Mouse (Mus musculus): ENCODE results near the gene Ebf1. TPM values are rescaled to one million over a fixed set of nuclear protein-coding genes. Genes with fewer than 3 reads are reported as not detected.

Ebf1 gene
- total and polyA plus RNA-seq, 2 experiments from 2014 or later, result 8.1 to 10.4 TPM

DNA sequence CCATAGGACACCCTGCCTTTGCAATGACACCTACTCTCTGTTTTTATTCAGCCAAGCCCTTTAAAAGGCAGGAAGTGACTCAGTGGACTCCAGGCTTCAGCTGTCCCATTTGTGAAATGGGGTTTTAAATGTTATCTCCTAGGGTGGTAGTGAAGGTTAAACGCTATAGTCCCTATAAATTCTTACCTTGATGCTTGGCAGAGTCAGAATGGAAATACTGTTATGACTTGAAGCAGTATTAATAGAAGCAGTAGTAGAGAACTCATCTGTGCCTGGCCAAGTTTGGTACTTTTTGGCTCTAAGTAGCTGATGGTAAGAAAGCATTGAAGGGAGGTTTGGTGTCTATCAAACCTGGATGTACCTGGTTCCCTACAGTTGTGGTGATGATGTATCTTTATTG lies 19.1 kb downstream of the Ebf1 start:
- WGBS, result 54% methylated on average over 1 of the region's 1 CpGs
- no peak for ATAC-seq (ENCODE audit: insufficient read depth, low read depth)

DNA sequence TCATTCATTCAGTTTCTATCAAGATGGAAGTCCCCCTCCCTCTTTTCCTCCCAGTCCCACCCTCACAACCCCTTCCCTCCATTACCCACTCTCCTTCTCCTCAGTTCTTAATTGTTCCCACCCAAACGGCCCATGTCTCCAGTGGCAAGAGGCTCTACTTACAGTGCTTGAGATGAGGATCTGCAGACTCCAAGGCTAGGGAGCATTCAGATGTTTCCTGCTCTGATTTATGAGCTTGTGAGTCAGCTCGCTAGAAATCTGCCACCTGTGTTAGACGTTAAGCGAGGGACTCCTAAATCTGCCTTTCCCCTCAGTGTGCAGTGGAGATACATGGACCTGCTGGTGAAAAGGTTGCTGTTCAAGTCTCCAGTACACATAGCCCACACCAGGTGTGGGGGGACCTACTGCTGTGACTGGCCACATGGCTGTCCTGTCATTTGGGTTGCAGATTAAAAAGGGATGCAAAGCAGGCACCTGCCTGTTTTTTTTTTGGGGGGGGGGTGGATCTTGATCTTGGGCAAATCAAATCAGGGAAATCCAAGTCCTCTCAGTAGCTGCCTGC lies 21.2 kb downstream of the Ebf1 start:
- Histone ChIP-seq H3K4me2 (ENCODE audit: low read depth, low read length) (no peak overlapping the region), H3K4me3 (ENCODE audit: low read depth, low read length) (no peak overlapping the region), H3K36me3 (replicated peaks; ENCODE audit: control insufficient read depth, insufficient read depth, low read length) (no peaks in the 10 kb centered on the region), H3K9me3 (replicated peaks; ENCODE audit: control insufficient read depth, low read length) (no peaks in the 10 kb centered on the region), H3K4me1 (ENCODE audit: control insufficient read depth, insufficient read depth) (no peaks in the 10 kb centered on the region), H3K27ac (ENCODE audit: low read depth) (no peak overlapping the region), H3K9ac (replicated peaks; ENCODE audit: low read depth, low read length) (no peak overlapping the region), H3K27me3 (ENCODE audit: control insufficient read depth, insufficient read depth, low read length) (no peaks in the 10 kb centered on the region)
- no peak for DNase-seq (ENCODE audit: low spot score)
- 63% methylated on average over 4 of the region's 4 CpGs for WGBS
- no peak for TF ChIP-seq CTCF (IDR thresholded peaks at IDR 0.05; ENCODE audit: low read depth)
- TF ChIP-seq EP300 (IDR thresholded peaks at IDR 0.05; ENCODE audit: low read depth), result no peak
- no peak for ATAC-seq (ENCODE audit: insufficient read depth, low read depth)

More for the DNA sequence above, 19.1 kb downstream of the Ebf1 start:
- H3K27me3 ChIP-seq (ENCODE audit: control insufficient read depth, insufficient read depth, low read length), result no peaks in the 10 kb centered on the region
- H3K9me3 ChIP-seq (replicated peaks; ENCODE audit: control insufficient read depth, low read length), result no peaks in the 10 kb centered on the region
- no peak overlapping the region for H3K27ac ChIP-seq (ENCODE audit: low read depth)
- no peak overlapping the region for H3K4me2 ChIP-seq (ENCODE audit: low read depth, low read length)
- TF ChIP-seq EP300 (IDR thresholded peaks at IDR 0.05; ENCODE audit: low read depth), result no peak
- no peak for TF ChIP-seq CTCF (IDR thresholded peaks at IDR 0.05; ENCODE audit: low read depth)
- H3K4me1 ChIP-seq (ENCODE audit: control insufficient read depth, insufficient read depth), result no peaks in the 10 kb centered on the region
- H3K4me3 ChIP-seq (ENCODE audit: low read depth, low read length), result no peak overlapping the region
- no peak overlapping the region for H3K9ac ChIP-seq (replicated peaks; ENCODE audit: low read depth, low read length)
- H3K36me3 ChIP-seq (replicated peaks; ENCODE audit: control insufficient read depth, insufficient read depth, low read length), result no peaks in the 10 kb centered on the region
- DNase-seq (ENCODE audit: low spot score), result no peak

DNA sequence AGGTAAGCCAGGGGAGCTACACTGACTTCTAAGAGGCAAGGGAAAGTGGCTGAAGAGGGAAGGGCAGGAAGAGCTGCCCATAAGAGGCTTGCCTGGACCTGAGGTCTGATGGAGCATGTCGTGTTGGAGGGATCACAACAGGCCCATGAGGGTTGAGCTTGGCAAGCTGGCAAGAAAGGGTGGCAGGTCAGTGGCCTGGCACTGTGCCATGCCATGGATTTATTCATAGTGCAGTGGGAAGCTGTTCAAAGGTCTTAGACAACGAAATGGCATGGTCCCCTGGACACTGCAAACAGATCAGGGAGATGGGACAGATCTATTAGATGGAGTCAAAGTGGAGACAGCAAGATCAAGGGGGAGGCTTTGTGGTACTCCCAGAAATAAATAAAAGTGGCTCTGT lies 24.4 kb downstream of the Ebf1 start:
- Histone ChIP-seq H3K4me2 (ENCODE audit: low read depth, low read length) (no peak overlapping the region), H3K9me3 (replicated peaks; ENCODE audit: control insufficient read depth, low read length) (no peaks in the 10 kb centered on the region), H3K4me1 (ENCODE audit: control insufficient read depth, insufficient read depth) (no peaks in the 10 kb centered on the region), H3K4me3 (ENCODE audit: low read depth, low read length) (no peak overlapping the region), H3K27ac (ENCODE audit: low read depth) (no peak overlapping the region), H3K9ac (replicated peaks; ENCODE audit: low read depth, low read length) (no peak overlapping the region), H3K36me3 (replicated peaks; ENCODE audit: control insufficient read depth, insufficient read depth, low read length) (no peaks in the 10 kb centered on the region), H3K27me3 (ENCODE audit: control insufficient read depth, insufficient read depth, low read length) (no peaks in the 10 kb centered on the region)
- 39% methylated on average over 2 of the region's 2 CpGs for WGBS
- DNase-seq (ENCODE audit: low spot score) (no peak), ATAC-seq (ENCODE audit: insufficient read depth, low read depth) (no peak)
- TF ChIP-seq CTCF (IDR thresholded peaks at IDR 0.05; ENCODE audit: low read depth), result no peak
- no peak for TF ChIP-seq EP300 (IDR thresholded peaks at IDR 0.05; ENCODE audit: low read depth)

- Histone ChIP-seq H3K9me3 (replicated peaks; ENCODE audit: control insufficient read depth, low read length) (no peaks in the 10 kb centered on the region), H3K36me3 (replicated peaks; ENCODE audit: control insufficient read depth, insufficient read depth, low read length) (no peaks in the 10 kb centered on the region), H3K9ac (replicated peaks; ENCODE audit: low read depth, low read length) (no peak overlapping the region), H3K4me1 (ENCODE audit: control insufficient read depth, insufficient read depth) (no peaks in the 10 kb centered on the region), H3K27me3 (ENCODE audit: control insufficient read depth, insufficient read depth, low read length) (no peaks in the 10 kb centered on the region), H3K4me3 (ENCODE audit: low read depth, low read length) (no peak overlapping the region), H3K27ac (ENCODE audit: low read depth) (no peak overlapping the region), H3K4me2 (ENCODE audit: low read depth, low read length) (no peak overlapping the region)
- 51% methylated on average over 8 of the region's 8 CpGs for WGBS
- DNase-seq (ENCODE audit: low spot score) (no peak), ATAC-seq (ENCODE audit: insufficient read depth, low read depth) (no peak)
- TF ChIP-seq CTCF (IDR thresholded peaks at IDR 0.05; ENCODE audit: low read depth), result no peak
- no peak for TF ChIP-seq EP300 (IDR thresholded peaks at IDR 0.05; ENCODE audit: low read depth)
Measured at GRCm38 (mm10) chr11:44654340-44655019, 37.4 kb downstream of the Ebf1 start.

DNA sequence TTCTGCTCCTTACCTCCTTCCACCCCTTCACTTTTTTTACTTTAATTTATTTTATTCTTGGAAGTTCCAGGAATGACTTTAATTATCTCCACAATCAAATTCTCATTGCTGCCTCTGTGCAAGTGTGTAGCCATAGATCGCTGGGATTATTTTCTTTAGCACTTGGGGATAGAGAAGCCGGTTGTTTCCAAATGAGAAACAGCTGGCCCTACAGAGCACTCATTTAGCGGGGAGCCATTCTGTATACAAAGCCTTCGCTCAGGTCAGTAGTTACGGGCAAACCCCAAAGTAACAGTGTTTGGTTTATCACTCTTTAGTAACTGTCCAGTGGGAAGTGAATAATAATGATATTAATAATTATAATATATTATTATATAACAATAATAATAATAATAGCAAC lies 38.4 kb downstream of the Ebf1 start:
- H3K4me2 ChIP-seq (ENCODE audit: low read depth, low read length), result no peak overlapping the region
- no peaks in the 10 kb centered on the region for H3K4me1 ChIP-seq (ENCODE audit: control insufficient read depth, insufficient read depth)
- no peaks in the 10 kb centered on the region for H3K9me3 ChIP-seq (replicated peaks; ENCODE audit: control insufficient read depth, low read length)
- TF ChIP-seq CTCF (IDR thresholded peaks at IDR 0.05; ENCODE audit: low read depth), result no peak
- no peak for TF ChIP-seq EP300 (IDR thresholded peaks at IDR 0.05; ENCODE audit: low read depth)
- H3K36me3 ChIP-seq (replicated peaks; ENCODE audit: control insufficient read depth, insufficient read depth, low read length), result no peaks in the 10 kb centered on the region
- no peaks in the 10 kb centered on the region for H3K27me3 ChIP-seq (ENCODE audit: control insufficient read depth, insufficient read depth, low read length)
- no peak overlapping the region for H3K27ac ChIP-seq (ENCODE audit: low read depth)
- ATAC-seq (ENCODE audit: insufficient read depth, low read depth) (no peak), DNase-seq (ENCODE audit: low spot score) (no peak)
- H3K9ac ChIP-seq (replicated peaks; ENCODE audit: low read depth, low read length), result no peak overlapping the region
- H3K4me3 ChIP-seq (ENCODE audit: low read depth, low read length), result no peak overlapping the region
- WGBS, result 77% methylated on average over 5 of the region's 5 CpGs

DNA sequence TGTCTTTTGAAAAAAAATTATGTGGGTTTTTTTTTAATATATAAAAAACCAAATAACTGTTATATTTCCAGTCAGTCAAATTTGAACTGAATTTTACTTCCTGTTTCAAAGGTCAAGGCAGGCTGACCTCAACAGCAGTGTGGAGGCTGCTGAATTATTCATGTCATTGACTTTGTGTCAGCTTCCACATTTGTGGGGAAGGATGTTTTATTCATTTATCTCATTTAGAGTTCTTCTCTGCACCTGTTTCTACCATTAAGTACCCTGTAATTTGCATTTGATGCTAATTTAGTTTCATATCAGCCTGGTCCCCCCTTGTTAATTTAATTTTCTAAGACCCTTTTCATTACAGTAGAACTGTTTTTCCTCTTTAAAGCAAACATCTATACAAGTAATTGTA lies 39.8 kb downstream of the Ebf1 start:
- H3K4me3 ChIP-seq (ENCODE audit: low read depth, low read length), result no peak overlapping the region
- no peak overlapping the region for H3K27ac ChIP-seq (ENCODE audit: low read depth)
- no peaks in the 10 kb centered on the region for H3K36me3 ChIP-seq (replicated peaks; ENCODE audit: control insufficient read depth, insufficient read depth, low read length)
- ATAC-seq (ENCODE audit: insufficient read depth, low read depth), result no peak
- no peaks in the 10 kb centered on the region for H3K27me3 ChIP-seq (ENCODE audit: control insufficient read depth, insufficient read depth, low read length)
- no peaks in the 10 kb centered on the region for H3K9me3 ChIP-seq (replicated peaks; ENCODE audit: control insufficient read depth, low read length)
- no peak overlapping the region for H3K9ac ChIP-seq (replicated peaks; ENCODE audit: low read depth, low read length)
- no peaks in the 10 kb centered on the region for H3K4me1 ChIP-seq (ENCODE audit: control insufficient read depth, insufficient read depth)
- no peak for DNase-seq (ENCODE audit: low spot score)
- H3K4me2 ChIP-seq (ENCODE audit: low read depth, low read length), result no peak overlapping the region
- TF ChIP-seq EP300 (IDR thresholded peaks at IDR 0.05; ENCODE audit: low read depth) (no peak), CTCF (IDR thresholded peaks at IDR 0.05; ENCODE audit: low read depth) (no peak)
